Mouse (Mus musculus): ENCODE data around the gene Olfr1084. TPM values are rescaled to one million over a fixed set of nuclear protein-coding genes. Genes with fewer than 3 reads are reported as not detected.
"Not testable (repeated sequence)": the region's sequence is repeated elsewhere in the genome, so short reads cannot be mapped to it uniquely, and the experiment has no call there.

Gene Olfr1084
- polyA plus RNA-seq (2011; ENCODE audit: insufficient read depth, insufficient read length, low replicate concordance, missing spikeins): not detected in 2 replicates

DNA sequence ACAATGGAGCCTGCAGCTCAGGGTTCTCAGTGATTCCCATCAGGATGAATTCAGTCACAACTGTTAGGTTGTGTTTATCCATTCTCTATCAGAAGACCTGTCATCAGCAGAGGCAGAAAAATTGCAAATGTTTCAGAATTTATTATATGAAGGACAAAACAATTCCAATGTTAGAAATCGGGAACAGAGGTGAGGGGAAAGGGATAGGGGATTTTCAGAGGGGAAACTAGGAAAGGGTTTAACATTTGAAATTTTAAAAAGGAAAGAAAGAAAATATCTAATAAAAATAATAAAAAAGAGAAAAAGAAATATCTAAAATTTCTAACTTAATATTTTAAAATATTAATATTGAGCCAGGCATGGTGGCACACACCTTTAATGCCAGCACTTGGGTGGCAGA lies at the start of gene Olfr1084:
TSS of gene Olfr1084 (minus strand) at position 101 of the 400 bp plus-strand sequence.
- WGBS: 62% methylated on average over 1 of the region's 1 CpGs
- not testable (repeated sequence) for H3K4me3 ChIP-seq (replicated peaks; ENCODE audit: control insufficient read depth, low read depth, low read length); H3K27ac ChIP-seq (ENCODE audit: control insufficient read depth, insufficient read depth, low read depth, low read length, poor library complexity); H3K4me1 ChIP-seq (ENCODE audit: control insufficient read depth, insufficient read depth, low read length)

DNA sequence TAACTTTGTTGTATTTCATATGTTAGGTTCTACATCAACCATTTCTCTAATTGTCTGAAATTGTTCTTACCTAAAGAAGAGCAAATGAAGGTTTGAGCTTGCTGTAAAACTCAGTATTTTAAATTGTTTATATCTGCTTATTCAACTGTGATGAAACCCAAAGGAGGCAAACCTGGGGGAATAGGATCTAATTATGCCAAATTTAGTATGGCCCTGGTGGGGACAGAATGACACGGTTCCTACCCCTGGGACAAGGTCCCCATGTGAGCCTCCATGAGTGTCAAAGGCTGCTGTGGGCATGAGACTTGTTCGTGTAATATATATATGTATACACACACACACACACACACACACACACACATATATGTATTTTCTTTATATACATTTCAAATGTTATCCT lies 40.5 kb upstream of the Olfr1084 start, which contains the start of gene Olfr1086:
TSS of gene Olfr1086 (minus strand) at position 101 of the 400 bp plus-strand sequence.
- no peak for TF ChIP-seq POLR2A (IDR thresholded peaks at IDR 0.05; ENCODE audit: borderline replicate concordance, control insufficient read depth, low read depth, low read length)
- TF ChIP-seq CTCF (IDR thresholded peaks at IDR 0.05; ENCODE audit: control insufficient read depth, insufficient read depth, low read length): no peak
- Histone ChIP-seq H3K27ac (ENCODE audit: control insufficient read depth, insufficient read depth, low read depth, low read length, poor library complexity) (no peak within 1 kb of the TSS), H3K4me1 (ENCODE audit: control insufficient read depth, insufficient read depth, low read length) (no peaks in the 10 kb centered on the region), H3K4me3 (replicated peaks; ENCODE audit: control insufficient read depth, low read depth, low read length) (no peak within 1 kb of the TSS)
- WGBS: 66% methylated on average over 2 of the region's 2 CpGs

DNA sequence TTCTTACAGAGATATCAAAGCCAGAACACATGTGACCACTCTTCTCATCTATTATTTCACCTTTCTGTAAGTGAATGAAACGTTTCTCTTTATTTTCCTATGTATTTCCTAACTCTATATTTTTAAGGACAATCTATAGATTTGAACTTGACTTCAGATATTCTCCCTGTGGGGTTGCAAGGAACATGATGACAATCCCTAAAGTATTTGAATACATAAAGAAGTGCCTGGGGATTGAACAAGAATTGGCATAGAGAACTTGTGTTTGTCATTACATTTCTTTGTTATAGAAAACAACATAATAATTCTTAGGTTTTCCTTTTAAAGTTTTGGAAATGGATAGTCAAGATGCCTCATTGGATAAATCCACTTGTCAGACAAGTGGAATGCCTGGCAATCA lies 22.4 kb upstream of the Olfr1084 start, which contains the start of gene Olfr1085:
TSS of gene Olfr1085 (minus strand) at position 101 of the 400 bp plus-strand sequence.
- no peak within 1 kb of the TSS for H3K4me3 ChIP-seq (replicated peaks; ENCODE audit: control insufficient read depth, low read depth, low read length)
- TF ChIP-seq CTCF (IDR thresholded peaks at IDR 0.05; ENCODE audit: control insufficient read depth, insufficient read depth, low read length) (no peak), POLR2A (IDR thresholded peaks at IDR 0.05; ENCODE audit: borderline replicate concordance, control insufficient read depth, low read depth, low read length) (no peak)
- WGBS: 21% methylated on average over 1 of the region's 1 CpGs
- H3K4me1 ChIP-seq (ENCODE audit: control insufficient read depth, insufficient read depth, low read length): no peaks in the 10 kb centered on the region
- no peak within 1 kb of the TSS for H3K27ac ChIP-seq (ENCODE audit: control insufficient read depth, insufficient read depth, low read depth, low read length, poor library complexity)

DNA sequence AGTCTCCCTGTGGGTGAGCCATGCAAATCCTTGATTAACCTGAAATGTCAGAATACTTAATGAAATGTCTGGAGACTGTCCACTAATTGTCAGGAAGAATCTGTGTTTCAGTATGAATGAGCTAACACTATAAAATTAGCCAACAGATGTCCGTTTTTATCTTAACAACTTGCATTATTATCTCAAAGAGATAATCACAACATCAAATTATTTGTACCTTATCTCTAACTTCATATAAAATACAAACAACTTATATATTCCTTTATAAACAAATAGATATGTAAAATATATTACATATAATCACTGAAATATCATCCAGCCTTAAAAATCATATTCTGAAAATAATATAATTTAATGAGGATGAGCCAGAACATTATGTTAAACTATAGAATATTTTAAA lies 40.7 kb downstream of the Olfr1084 start, which contains the start of gene Olfr1082:
TSS of gene Olfr1082 (minus strand) at position 101 of the 400 bp plus-strand sequence.
- H3K4me1 ChIP-seq (ENCODE audit: control insufficient read depth, insufficient read depth, low read length); H3K27ac ChIP-seq (ENCODE audit: control insufficient read depth, insufficient read depth, low read depth, low read length, poor library complexity); H3K4me3 ChIP-seq (replicated peaks; ENCODE audit: control insufficient read depth, low read depth, low read length): not testable (repeated sequence)
- WGBS: 17% methylated on average over 1 of the region's 1 CpGs

Other genes starting within 250 kb of the Olfr1084 start
- not detected in 2 replicates for gene Olfr1061, start 225.7 kb downstream of the Olfr1084 start, polyA plus RNA-seq (2011; ENCODE audit: insufficient read depth, insufficient read length, low replicate concordance, missing spikeins)
- gene Olfr1062, start 213.0 kb downstream of the Olfr1084 start, polyA plus RNA-seq (2011; ENCODE audit: insufficient read depth, insufficient read length, low replicate concordance, missing spikeins): 0.45 and 0.97 TPM in 2 replicates
- gene Olfr1065, start 189.1 kb downstream of the Olfr1084 start, polyA plus RNA-seq (2011; ENCODE audit: insufficient read depth, insufficient read length, low replicate concordance, missing spikeins): not detected in 2 replicates
- not detected in 2 replicates for gene Olfr1066, start 183.5 kb downstream of the Olfr1084 start, polyA plus RNA-seq (2011; ENCODE audit: insufficient read depth, insufficient read length, low replicate concordance, missing spikeins)
- gene Olfr228, start 152.3 kb downstream of the Olfr1084 start, polyA plus RNA-seq (2011; ENCODE audit: insufficient read depth, insufficient read length, low replicate concordance, missing spikeins): not detected in 2 replicates
- not detected in 2 replicates for gene Olfr1076, start 131.3 kb downstream of the Olfr1084 start, polyA plus RNA-seq (2011; ENCODE audit: insufficient read depth, insufficient read length, low replicate concordance, missing spikeins)
- not detected in 2 replicates for gene Olfr1079, start 97.2 kb downstream of the Olfr1084 start, polyA plus RNA-seq (2011; ENCODE audit: insufficient read depth, insufficient read length, low replicate concordance, missing spikeins)
- gene Olfr1080, start 81.5 kb downstream of the Olfr1084 start, polyA plus RNA-seq (2011; ENCODE audit: insufficient read depth, insufficient read length, low replicate concordance, missing spikeins): not detected in 2 replicates
- 1.0 TPM in 1 of 2 replicates, not detected in the other for gene Olfr1082, start 40.8 kb downstream of the Olfr1084 start, polyA plus RNA-seq (2011; ENCODE audit: insufficient read depth, insufficient read length, low replicate concordance, missing spikeins)
- 0.30 TPM in 1 of 2 replicates, not detected in the other for gene Olfr1085, start 22.3 kb upstream of the Olfr1084 start, polyA plus RNA-seq (2011; ENCODE audit: insufficient read depth, insufficient read length, low replicate concordance, missing spikeins)
- not detected in 2 replicates for gene Olfr1086, start 40.4 kb upstream of the Olfr1084 start, polyA plus RNA-seq (2011; ENCODE audit: insufficient read depth, insufficient read length, low replicate concordance, missing spikeins)
- not detected in 2 replicates for gene Olfr1087, start 58.7 kb upstream of the Olfr1084 start, polyA plus RNA-seq (2011; ENCODE audit: insufficient read depth, insufficient read length, low replicate concordance, missing spikeins)
- not detected in 2 replicates for gene Olfr1089, start 94.0 kb upstream of the Olfr1084 start, polyA plus RNA-seq (2011; ENCODE audit: insufficient read depth, insufficient read length, low replicate concordance, missing spikeins)
- 4.3 TPM in 1 of 2 replicates, not detected in the other for gene Olfr1090, start 119.3 kb upstream of the Olfr1084 start, polyA plus RNA-seq (2011; ENCODE audit: insufficient read depth, insufficient read length, low replicate concordance, missing spikeins)
- gene Olfr1093, start 142.8 kb upstream of the Olfr1084 start, polyA plus RNA-seq (2011; ENCODE audit: insufficient read depth, insufficient read length, low replicate concordance, missing spikeins): not detected in 2 replicates
- gene Olfr141, start 170.3 kb upstream of the Olfr1084 start, polyA plus RNA-seq (2011; ENCODE audit: insufficient read depth, insufficient read length, low replicate concordance, missing spikeins): not detected in 2 replicates
- gene Olfr1094, start 184.9 kb upstream of the Olfr1084 start, polyA plus RNA-seq (2011; ENCODE audit: insufficient read depth, insufficient read length, low replicate concordance, missing spikeins): not detected in 2 replicates
- gene Olfr1095, start 212.0 kb upstream of the Olfr1084 start, polyA plus RNA-seq (2011; ENCODE audit: insufficient read depth, insufficient read length, low replicate concordance, missing spikeins): not detected in 2 replicates
- not detected in 2 replicates for gene Gm13723, start 235.1 kb upstream of the Olfr1084 start, polyA plus RNA-seq (2011; ENCODE audit: insufficient read depth, insufficient read length, low replicate concordance, missing spikeins)